Mouse (Mus musculus): ENCODE measurements around the gene Usp22.

- peak; percentile 99 for TF ChIP-seq CTCF (IDR thresholded peaks at IDR 0.05; ENCODE audit: low read depth)
- no peak for TF ChIP-seq EP300 (IDR thresholded peaks at IDR 0.05; ENCODE audit: low read depth)
Observed at GRCm38 (mm10) chr11:61104241-61104901, 70.5 kb downstream of the Usp22 start.
